Mouse (Mus musculus) C2C12 (cell line): ENCODE results near the gene Pitx3. TPM values are rescaled to one million over a fixed set of nuclear protein-coding genes. Genes with fewer than 3 reads are reported as not detected.
A peak's percentile ranks its signal among the peaks of the same experiment; 100 is the strongest.
"Not testable (repeated sequence)": the region's sequence is repeated elsewhere in the genome, so short reads cannot be mapped to it uniquely, and the experiment has no call there.

Experiments
- H3K27me3 ChIP-seq: one replicate; pipeline ENCODE4 v1.6.1; 2011; ENCODE audit not compliant: control insufficient read depth, insufficient read depth, insufficient read length
- H3K36me3 ChIP-seq: one replicate; pipeline ENCODE4 v1.6.1; 2011; ENCODE audit not compliant: control insufficient read depth, insufficient read depth
- H3K4me3 ChIP-seq: one replicate; pipeline ENCODE4 v1.5.1; 2011; ENCODE audit warnings: mild to moderate bottlenecking, control low read depth; ENCODE audit not compliant: poor library complexity, insufficient read depth, severe bottlenecking
- H3K79me2 ChIP-seq: one replicate; pipeline ENCODE4 v1.6.1; 2011; ENCODE audit not compliant: control insufficient read depth, insufficient read depth
- H3K79me3 ChIP-seq: one replicate; pipeline ENCODE4 v1.6.1; 2011; ENCODE audit warnings: low read depth, control low read depth
- H3ac ChIP-seq: one replicate; pipeline ENCODE3; 2011; ENCODE audit warnings: low read depth; ENCODE audit not compliant: control insufficient read depth, insufficient read length
- CEBPB ChIP-seq: IDR thresholded peaks from one replicate; pipeline ENCODE4 v1.6.1; 2011; ENCODE audit warnings: low read depth, mild to moderate bottlenecking, control low read depth, moderate library complexity
- CTCF ChIP-seq: IDR thresholded peaks from one replicate; pipeline ENCODE4 v1.5.1; 2011; ENCODE audit not compliant: control insufficient read depth, insufficient read depth, insufficient read length
- FOSL1 ChIP-seq: IDR thresholded peaks from one replicate; pipeline ENCODE4 v1.8.0; 2011; ENCODE audit warnings: mild to moderate bottlenecking, low read length; ENCODE audit not compliant: poor library complexity, insufficient read depth, severe bottlenecking
- MAX ChIP-seq: IDR thresholded peaks from one replicate; pipeline ENCODE4 v1.6.1; 2011; ENCODE audit warnings: mild to moderate bottlenecking, control low read depth
- MYOD1 ChIP-seq: IDR thresholded peaks from one replicate; pipeline ENCODE4 v1.6.1; 2011; ENCODE audit warnings: low read depth; ENCODE audit not compliant: control insufficient read depth, insufficient read length
- MYOG ChIP-seq: IDR thresholded peaks from one replicate; pipeline ENCODE4 v1.6.1; 2011; ENCODE audit not compliant: control insufficient read depth, insufficient read length; ENCODE audit errors: extremely low read depth
- USF1 ChIP-seq: IDR thresholded peaks from one replicate; pipeline ENCODE4 v1.6.1; 2011; ENCODE audit warnings: low read depth, mild to moderate bottlenecking, control low read depth, moderate library complexity
- polyA plus RNA-seq: library from polyadenylated mRNA; unstranded; fragments of >200 nt; fragmentation: generic; extraction: Trizol; gene quantifications from one replicate; pipeline ENCODE4 v1.2.1, GENCODE M21; 2012; ENCODE audit warnings: missing spikeins

Gene Pitx3
- polyA plus RNA-seq, 1 experiment = 8.3 TPM

- H3K27me3 ChIP-seq = no peaks in the 10 kb centered on the region
- peak overlapping the region; percentile 48 for H3ac ChIP-seq
- H3K36me3 ChIP-seq = no peaks in the 10 kb centered on the region
- H3K79me2 ChIP-seq = no peaks in the 10 kb centered on the region
- TF ChIP-seq CEBPB (no peak), FOSL1 (no peak), USF1 (no peak), CTCF (no peak), MAX (no peak), MYOD1 (no peak), MYOG (no peak)
- no peak overlapping the region for H3K4me3 ChIP-seq
- no peaks in the 10 kb centered on the region for H3K79me3 ChIP-seq
These were observed 12.1 kb downstream of the Pitx3 start for GRCm38 (mm10) chr19:46135789-46136638.

DNA sequence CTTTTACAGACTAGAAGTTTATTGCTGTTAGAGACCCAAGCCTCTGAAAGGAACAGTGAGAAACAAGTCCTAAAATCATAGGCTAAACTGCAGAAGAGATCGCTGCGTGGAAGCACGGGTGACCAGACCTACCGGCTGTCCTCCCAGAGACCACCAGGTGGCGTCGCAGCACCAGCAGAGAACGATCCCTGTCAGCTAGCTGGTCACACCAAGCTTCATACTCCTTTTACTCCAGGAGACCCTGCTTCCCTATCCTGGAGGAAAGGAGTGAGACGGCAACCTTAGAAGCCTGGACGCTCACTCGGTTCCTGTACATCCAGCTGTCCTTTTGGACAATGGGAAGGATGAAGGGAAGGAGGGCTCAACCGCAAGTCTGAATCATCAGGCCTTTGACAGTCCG is 12.8 kb downstream of the Pitx3 start:
- H3K36me3 ChIP-seq = no peaks in the 10 kb centered on the region
- no peak overlapping the region for H3K4me3 ChIP-seq
- TF ChIP-seq USF1 = no peak
- TF ChIP-seq CTCF = peak; percentile 90
- TF ChIP-seq CEBPB = no peak
- no peaks in the 10 kb centered on the region for H3K27me3 ChIP-seq
- no peaks in the 10 kb centered on the region for H3K79me3 ChIP-seq
- H3K79me2 ChIP-seq = no peaks in the 10 kb centered on the region
- H3ac ChIP-seq = no peak overlapping the region

DNA sequence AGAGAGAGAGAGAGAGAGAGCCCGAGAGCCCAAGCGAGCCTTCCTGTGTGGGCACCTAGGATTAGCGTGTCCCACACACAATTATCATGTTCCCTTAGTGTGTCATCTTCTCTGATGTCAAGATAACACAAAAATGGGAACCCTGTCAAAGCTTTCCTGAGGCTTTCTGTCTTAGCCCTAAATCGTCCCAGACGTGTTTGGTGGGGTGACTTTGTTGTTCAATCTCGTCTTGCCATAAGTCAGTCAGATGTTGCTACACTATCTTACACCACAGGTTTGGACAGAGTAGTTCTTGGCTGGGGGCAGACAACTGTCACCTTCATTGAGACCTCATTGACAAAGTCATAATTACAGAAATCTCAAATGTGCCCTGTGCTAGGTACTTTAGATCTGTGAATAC is 15.5 kb downstream of the Pitx3 start:
- no peaks in the 10 kb centered on the region for H3K79me3 ChIP-seq
- H3K4me3 ChIP-seq = no peak overlapping the region
- no peaks in the 10 kb centered on the region for H3K36me3 ChIP-seq
- H3ac ChIP-seq = no peak overlapping the region
- no peaks in the 10 kb centered on the region for H3K27me3 ChIP-seq
- no peaks in the 10 kb centered on the region for H3K79me2 ChIP-seq
- TF ChIP-seq FOSL1 (no peak), CEBPB (no peak), CTCF (no peak), MYOG (no peak)

- Histone ChIP-seq H3ac (no peak within 1 kb of the TSS), H3K79me3 (no peaks in the 10 kb centered on the region), H3K79me2 (no peaks in the 10 kb centered on the region), H3K27me3 (no peaks in the 10 kb centered on the region), H3K36me3 (no peaks in the 10 kb centered on the region), H3K4me3 (no peak within 1 kb of the TSS)
- no peak for TF ChIP-seq CTCF
- no peak for TF ChIP-seq MYOG
- no peak for TF ChIP-seq CEBPB
- TF ChIP-seq MAX = no peak
- no peak for TF ChIP-seq MYOD1
- TF ChIP-seq FOSL1 = no peak
- no peak for TF ChIP-seq USF1
These were observed 16.2 kb downstream of the Pitx3 start, which contains the start of gene Elovl3 for GRCm38 (mm10) chr19:46131694-46132525. Gene Elovl3, plus strand, starts transcription at chr19:46131897.

- TF ChIP-seq MYOG (no peak), CTCF (no peak), MYOD1 (no peak), CEBPB (no peak), USF1 (no peak), FOSL1 (no peak), MAX (no peak)
- H3K27me3 ChIP-seq = no peaks in the 10 kb centered on the region
- H3K79me3 ChIP-seq = no peaks in the 10 kb centered on the region
- H3ac ChIP-seq = no peak overlapping the region
- no peak overlapping the region for H3K4me3 ChIP-seq
- no peaks in the 10 kb centered on the region for H3K36me3 ChIP-seq
- no peaks in the 10 kb centered on the region for H3K79me2 ChIP-seq
These were observed 16.8 kb downstream of the Pitx3 start for GRCm38 (mm10) chr19:46131283-46131682.

DNA sequence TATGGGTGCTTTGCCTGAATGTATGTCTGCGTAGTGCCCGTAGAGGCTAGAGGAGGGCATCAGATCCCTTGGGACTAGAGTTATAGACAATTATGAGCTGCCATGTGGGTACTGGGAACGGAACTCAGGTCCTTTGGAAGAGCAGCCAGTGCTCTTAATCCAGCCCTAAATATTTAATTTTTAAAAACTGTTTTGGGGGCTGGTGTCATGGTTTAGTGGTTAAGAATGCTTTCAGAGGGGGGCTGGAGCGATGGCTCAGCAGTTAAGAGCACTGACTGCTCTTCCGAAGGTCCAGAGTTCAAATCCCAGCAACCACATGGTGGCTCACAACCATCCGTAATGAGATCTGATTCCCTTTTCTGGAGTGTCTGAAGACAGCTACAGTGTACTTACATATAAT is 18.4 kb downstream of the Pitx3 start:
- not testable (repeated sequence) for H3K79me2 ChIP-seq, H3ac ChIP-seq, H3K27me3 ChIP-seq, H3K79me3 ChIP-seq, H3K4me3 ChIP-seq, H3K36me3 ChIP-seq
